Mouse (Mus musculus): ENCODE measurements at regions not wholly inside any gene's neighbourhood (a gene's known extent, or its start where the extent isn't known, plus 50 kb on each side); places are given as distances from the start of the nearest gene placed in this dataset.

GRCm38 (mm10) chr3:56767133-56767532, 534.7 kb downstream of the Tm4sf1 start:
- no peak for DNase-seq (ENCODE audit: extremely low spot score in 1 of 2, low spot score in 2 of 2)
- TF ChIP-seq CTCF (IDR thresholded peaks at IDR 0.05): no peak
- intact Hi-C loops (cut with DNase I): no loop called here
- H3K27ac ChIP-seq: no peak overlapping the region
- H3K4me3 ChIP-seq: no peak overlapping the region

DNA sequence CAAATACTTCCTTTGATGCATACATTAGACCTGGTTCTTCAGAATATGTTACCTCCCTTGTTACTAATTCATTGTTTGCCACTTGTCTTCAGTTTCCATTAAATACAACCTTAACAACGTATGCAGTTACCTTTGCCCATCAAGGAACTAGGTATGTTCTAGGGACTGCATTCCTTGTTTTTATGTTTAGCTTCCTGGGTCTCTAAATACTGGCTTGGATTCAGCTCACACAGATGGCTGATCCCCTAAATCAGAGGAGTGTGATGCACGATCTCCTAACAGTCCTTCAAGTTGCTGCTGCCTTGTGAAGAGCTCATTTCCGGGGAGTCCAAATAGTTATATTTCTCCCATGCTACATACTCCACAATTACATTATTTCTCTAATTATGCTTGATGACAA, 537.5 kb downstream of the Tm4sf1 start:
- no peak for DNase-seq (ENCODE audit: extremely low spot score in 1 of 2, low spot score in 2 of 2)
- H3K4me3 ChIP-seq: no peak overlapping the region
- intact Hi-C loops (cut with DNase I): no loop called here
- H3K27ac ChIP-seq: no peak overlapping the region
- no peak for TF ChIP-seq CTCF (IDR thresholded peaks at IDR 0.05)

DNA sequence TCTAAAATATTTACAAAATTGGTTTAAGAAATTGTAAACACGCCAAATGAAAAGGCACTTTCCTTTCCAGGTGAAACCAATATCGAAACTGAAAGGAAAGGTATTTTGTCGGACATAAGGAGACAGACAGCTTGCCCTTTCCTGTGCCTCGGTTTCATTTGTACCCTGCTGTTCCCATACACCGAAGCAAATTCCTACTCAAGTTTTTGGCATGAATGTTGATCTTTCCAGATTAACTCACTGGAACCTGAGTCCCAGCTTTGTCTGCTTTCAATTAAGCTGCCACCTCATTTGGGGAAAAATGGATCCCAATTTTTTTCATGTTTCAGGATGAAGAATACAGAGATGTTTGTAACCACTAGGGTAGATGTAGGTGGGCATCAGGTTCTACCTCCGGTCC, 537.9 kb downstream of the Tm4sf1 start:
- intact Hi-C loops (cut with DNase I): no loop called here
- Histone ChIP-seq H3K4me3 (no peak overlapping the region), H3K27ac (no peak overlapping the region)
- DNase-seq (ENCODE audit: extremely low spot score in 1 of 2, low spot score in 2 of 2): no peak
- TF ChIP-seq CTCF (IDR thresholded peaks at IDR 0.05): no peak

- peak; percentile 4 for TF ChIP-seq CTCF (IDR thresholded peaks at IDR 0.05)
- no peak overlapping the region for H3K27ac ChIP-seq
- no peak overlapping the region for H3K4me3 ChIP-seq
- no peak for DNase-seq (ENCODE audit: extremely low spot score in 1 of 2, low spot score in 2 of 2)
- intact Hi-C loops (cut with DNase I): no loop called here
These were observed 548.1 kb downstream of the Tm4sf1 start for GRCm38 (mm10) chr3:56753654-56754053.

- no peak for TF ChIP-seq CTCF (IDR thresholded peaks at IDR 0.05)
- no peak overlapping the region for H3K27ac ChIP-seq
- H3K4me3 ChIP-seq: no peak overlapping the region
- intact Hi-C loops (cut with DNase I): no loop called here
- DNase-seq (ENCODE audit: extremely low spot score in 1 of 2, low spot score in 2 of 2): no peak
These were observed 549.9 kb downstream of the Tm4sf1 start for GRCm38 (mm10) chr3:56751926-56752325.

DNA sequence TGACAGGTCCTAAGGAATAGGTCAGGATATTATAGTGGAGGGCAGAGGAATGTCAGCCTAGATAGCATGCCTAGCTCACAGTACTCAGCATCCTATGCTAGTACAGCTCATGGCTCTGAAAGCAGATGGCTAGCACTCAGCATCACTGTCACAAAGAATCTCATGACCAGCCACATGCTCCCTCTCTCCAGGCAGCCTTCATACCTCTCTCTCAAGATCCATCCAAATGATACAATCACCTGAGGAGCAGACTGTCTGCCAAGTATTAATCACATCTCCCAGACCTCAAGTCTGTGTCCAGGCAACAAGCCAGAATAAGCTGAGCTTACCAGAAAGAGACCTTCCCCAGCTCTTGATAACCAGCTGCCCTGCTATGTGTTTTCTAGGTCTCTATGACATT, 557.4 kb upstream of the Nbea start:
- intact Hi-C loops (cut with DNase I): no loop called here
- Histone ChIP-seq H3K27ac (no peak overlapping the region), H3K4me3 (no peak overlapping the region)
- no peak for DNase-seq (ENCODE audit: extremely low spot score in 1 of 2, low spot score in 2 of 2)
- TF ChIP-seq CTCF (IDR thresholded peaks at IDR 0.05): no peak

- no peak overlapping the region for H3K4me3 ChIP-seq
- no peak overlapping the region for H3K27ac ChIP-seq
- intact Hi-C loops (cut with DNase I): no loop called here
- DNase-seq (ENCODE audit: extremely low spot score in 1 of 2, low spot score in 2 of 2): no peak
- TF ChIP-seq CTCF (IDR thresholded peaks at IDR 0.05): no peak
These were observed 556.0 kb upstream of the Nbea start for GRCm38 (mm10) chr3:56739451-56739850.

GRCm38 (mm10) chr3:56730849-56731248, 547.3 kb upstream of the Nbea start:
- TF ChIP-seq CTCF (IDR thresholded peaks at IDR 0.05): no peak
- intact Hi-C loops (cut with DNase I): no loop called here
- DNase-seq (ENCODE audit: extremely low spot score in 1 of 2, low spot score in 2 of 2): no peak

GRCm38 (mm10) chr3:56724991-56725390, 541.5 kb upstream of the Nbea start:
- no peak overlapping the region for H3K4me3 ChIP-seq
- DNase-seq (ENCODE audit: extremely low spot score in 1 of 2, low spot score in 2 of 2): no peak
- H3K27ac ChIP-seq: no peak overlapping the region
- TF ChIP-seq CTCF (IDR thresholded peaks at IDR 0.05): no peak
- intact Hi-C loops (cut with DNase I): no loop called here

More at GRCm38 (mm10) chr3:56730849-56731248, 547.3 kb upstream of the Nbea start:
- Histone ChIP-seq H3K4me3 (no peak overlapping the region), H3K27ac (no peak overlapping the region)

GRCm38 (mm10) chr3:56708260-56708659, 524.8 kb upstream of the Nbea start:
- no peak for DNase-seq (ENCODE audit: extremely low spot score in 1 of 2, low spot score in 2 of 2)
- no peak for TF ChIP-seq CTCF (IDR thresholded peaks at IDR 0.05)
- Histone ChIP-seq H3K4me3 (no peak overlapping the region), H3K27ac (no peak overlapping the region)
- intact Hi-C loops (cut with DNase I): no loop called here

DNA sequence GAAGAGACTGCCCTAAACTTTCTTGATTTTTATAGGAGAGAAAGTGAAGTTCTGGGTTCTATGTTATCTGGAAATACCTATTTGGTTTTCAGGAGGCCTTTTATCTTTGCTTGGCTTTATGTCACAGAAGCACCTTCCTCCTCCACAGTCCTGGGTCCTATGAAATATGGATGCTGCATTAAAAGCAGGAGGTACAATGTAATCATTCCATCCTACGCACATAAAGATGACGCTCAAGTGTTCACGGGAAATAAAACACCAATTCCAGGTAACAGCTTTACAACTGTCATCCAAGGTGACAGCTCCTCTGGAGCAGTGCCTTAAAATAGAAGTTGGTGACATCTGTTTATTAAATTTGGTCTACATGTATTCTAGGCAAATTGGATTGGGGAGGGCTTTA, 523.8 kb upstream of the Nbea start:
- intact Hi-C loops (cut with DNase I): no loop called here
- H3K27ac ChIP-seq: no peak overlapping the region
- no peak for DNase-seq (ENCODE audit: extremely low spot score in 1 of 2, low spot score in 2 of 2)

DNA sequence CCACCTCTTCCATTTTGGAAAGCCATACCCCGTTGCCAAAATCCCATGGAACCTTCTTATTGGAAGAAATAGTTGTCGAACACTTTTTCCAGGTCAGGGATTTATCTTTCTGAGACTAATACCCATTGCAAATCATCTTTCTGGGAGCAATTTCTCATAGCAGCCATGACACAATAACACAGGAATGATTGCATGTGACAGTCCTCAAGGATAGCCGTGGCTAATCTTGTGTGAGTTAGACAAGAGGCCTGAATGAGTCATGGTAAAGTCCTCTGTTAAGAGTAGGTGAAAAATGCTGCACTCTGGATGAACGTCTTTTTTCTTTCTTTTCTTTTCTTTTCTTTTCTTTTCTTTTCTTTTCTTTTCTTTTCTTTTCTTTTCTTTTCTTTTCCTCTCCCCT, 522.5 kb upstream of the Nbea start:
- intact Hi-C loops (cut with DNase I): no loop called here
- DNase-seq (ENCODE audit: extremely low spot score in 1 of 2, low spot score in 2 of 2): no peak
- Histone ChIP-seq H3K4me3 (no peak overlapping the region), H3K27ac (no peak overlapping the region)
- no peak for TF ChIP-seq CTCF (IDR thresholded peaks at IDR 0.05)

More for the DNA sequence above, 523.8 kb upstream of the Nbea start:
- TF ChIP-seq CTCF (IDR thresholded peaks at IDR 0.05): no peak
- no peak overlapping the region for H3K4me3 ChIP-seq

GRCm38 (mm10) chr3:56698941-56699340, 515.4 kb upstream of the Nbea start:
- intact Hi-C loops (cut with DNase I): no loop called here
- H3K4me3 ChIP-seq: no peak overlapping the region
- no peak for TF ChIP-seq CTCF (IDR thresholded peaks at IDR 0.05)
- DNase-seq (ENCODE audit: extremely low spot score in 1 of 2, low spot score in 2 of 2): no peak
- H3K27ac ChIP-seq: no peak overlapping the region

DNA sequence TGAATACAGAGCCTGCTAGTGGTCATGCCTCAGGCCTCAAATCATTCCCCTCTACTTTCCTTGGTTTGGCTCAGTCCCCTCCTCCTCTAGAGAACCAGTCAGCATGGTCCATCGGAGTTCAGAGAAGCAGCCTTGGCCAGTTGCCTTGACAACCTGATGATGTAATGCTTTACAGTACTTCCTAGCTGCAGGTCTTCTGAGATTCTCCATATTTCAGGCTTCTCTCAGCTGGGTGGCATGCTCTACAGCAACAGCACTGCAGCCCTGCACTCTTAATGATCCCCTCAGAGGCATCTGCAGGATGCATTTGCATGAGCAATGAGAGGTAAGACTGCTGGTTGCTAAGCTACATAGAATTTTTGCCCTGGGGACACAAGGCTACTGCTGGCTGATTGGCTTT, 514.7 kb upstream of the Nbea start:
- TF ChIP-seq CTCF (IDR thresholded peaks at IDR 0.05): no peak
- intact Hi-C loops (cut with DNase I): no loop called here
- H3K27ac ChIP-seq: 0 out of 2 replicates have a peak overlapping the region, but pooled peaks have one; percentile 9
- no peak overlapping the region for H3K4me3 ChIP-seq
- peak; percentile 18 to 22 for DNase-seq (ENCODE audit: extremely low spot score in 1 of 2, low spot score in 2 of 2)
